Mouse (Mus musculus): ENCODE measurements around the gene Batf. TPM values are rescaled to one million over a fixed set of nuclear protein-coding genes. Genes with fewer than 3 reads are reported as not detected.

Batf gene
- polyA plus RNA-seq, 1 experiment from 2014 or later, result 5.7 TPM

DNA sequence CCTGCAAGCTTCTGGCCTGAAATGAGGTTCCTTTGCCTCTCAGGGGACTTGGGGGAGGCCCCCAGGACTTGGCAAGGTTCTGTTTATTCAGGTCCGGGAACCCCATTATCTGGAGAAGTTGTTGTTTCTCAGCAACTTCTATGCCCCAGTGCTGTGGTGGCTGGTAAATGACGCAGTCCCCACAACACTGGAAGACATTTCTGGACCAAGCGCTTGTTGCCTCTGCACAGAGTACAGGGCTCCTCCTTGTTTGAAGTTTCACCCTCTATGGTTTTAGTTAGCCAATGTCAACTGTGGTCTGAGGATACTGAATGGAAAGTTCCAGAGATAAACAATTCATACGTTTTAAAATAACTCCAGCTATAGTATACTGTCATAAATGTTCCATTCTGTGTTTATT is 20.4 kb downstream of the Batf start:
- no peaks in the 10 kb centered on the region for H3K36me3 ChIP-seq (ENCODE audit: control insufficient read depth, insufficient read depth, low read length)
- no peak overlapping the region for H3K4me3 ChIP-seq (ENCODE audit: low read length)
- WGBS, result 50% methylated on average over 4 of the region's 4 CpGs
- H3K9ac ChIP-seq (ENCODE audit: low read length), result no peak overlapping the region
- no peak overlapping the region; the same call in 1 of the 2 replicates for H3K27ac ChIP-seq (ENCODE audit: low read length)
- ATAC-seq (ENCODE audit: low read depth), result no peak
- no peaks in the 10 kb centered on the region for H3K27me3 ChIP-seq (ENCODE audit: control insufficient read depth, insufficient read depth, low read depth, low read length)
- H3K4me1 ChIP-seq (replicated peaks; ENCODE audit: control insufficient read depth, insufficient read depth, low read length), result peaks cover 22% of the 10 kb centered on the region
- H3K4me2 ChIP-seq (ENCODE audit: low read depth, low read length), result no peak overlapping the region
- H3K9me3 ChIP-seq (ENCODE audit: control insufficient read depth, low read length), result no peaks in the 10 kb centered on the region

DNA sequence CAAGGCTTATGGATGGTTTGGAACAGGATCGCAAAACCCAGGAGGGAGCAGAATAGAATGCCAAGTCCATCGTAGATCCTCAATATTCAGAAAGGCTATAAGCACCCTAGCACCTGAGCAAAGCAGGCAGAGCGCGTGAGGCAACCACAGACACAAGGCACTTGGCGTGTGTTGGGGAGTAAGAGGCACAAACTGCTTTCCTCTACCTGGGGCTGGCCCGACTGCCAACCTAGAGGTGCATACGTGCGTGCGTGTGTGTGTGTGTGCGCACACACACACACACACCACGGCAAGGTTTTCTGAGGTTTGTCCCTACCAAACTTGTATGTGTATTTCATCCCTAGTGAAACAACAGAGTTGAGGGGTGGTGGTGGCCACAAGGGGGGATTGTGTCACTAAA is 20.9 kb downstream of the Batf start:
- Histone ChIP-seq H3K4me2 (ENCODE audit: low read depth, low read length) (no peak overlapping the region), H3K27ac (ENCODE audit: low read length) (no peak overlapping the region), H3K36me3 (ENCODE audit: control insufficient read depth, insufficient read depth, low read length) (no peaks in the 10 kb centered on the region), H3K9ac (ENCODE audit: low read length) (no peak overlapping the region), H3K9me3 (ENCODE audit: control insufficient read depth, low read length) (no peaks in the 10 kb centered on the region), H3K4me3 (ENCODE audit: low read length) (no peak overlapping the region), H3K4me1 (replicated peaks; ENCODE audit: control insufficient read depth, insufficient read depth, low read length) (peaks cover 22% of the 10 kb centered on the region), H3K27me3 (ENCODE audit: control insufficient read depth, insufficient read depth, low read depth, low read length) (no peaks in the 10 kb centered on the region)
- no peak for ATAC-seq (ENCODE audit: low read depth)
- 91% methylated on average over 11 of the region's 11 CpGs for WGBS

DNA sequence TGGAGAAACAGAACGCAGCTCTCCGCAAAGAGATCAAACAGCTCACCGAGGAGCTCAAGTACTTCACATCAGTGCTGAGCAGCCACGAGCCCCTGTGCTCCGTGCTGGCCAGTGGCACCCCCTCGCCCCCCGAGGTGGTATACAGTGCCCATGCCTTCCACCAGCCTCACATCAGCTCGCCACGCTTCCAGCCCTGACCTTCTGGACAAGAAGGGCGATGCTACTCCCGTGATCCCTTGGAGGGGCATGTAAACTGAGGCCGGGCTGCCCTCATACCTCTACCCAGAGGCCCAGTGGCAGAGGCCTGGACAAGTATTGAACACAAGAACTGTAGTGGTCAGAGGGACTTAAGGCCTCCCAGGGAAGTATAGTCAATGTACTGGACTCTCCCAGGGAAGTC is 22.1 kb downstream of the Batf start:
- Histone ChIP-seq H3K27me3 (ENCODE audit: control insufficient read depth, insufficient read depth, low read depth, low read length) (no peaks in the 10 kb centered on the region), H3K4me1 (replicated peaks; ENCODE audit: control insufficient read depth, insufficient read depth, low read length) (peaks cover 22% of the 10 kb centered on the region), H3K9ac (ENCODE audit: low read length) (no peak overlapping the region), H3K27ac (ENCODE audit: low read length) (no peak overlapping the region), H3K36me3 (ENCODE audit: control insufficient read depth, insufficient read depth, low read length) (no peaks in the 10 kb centered on the region), H3K4me2 (ENCODE audit: low read depth, low read length) (no peak overlapping the region), H3K4me3 (ENCODE audit: low read length) (no peak overlapping the region), H3K9me3 (ENCODE audit: control insufficient read depth, low read length) (no peaks in the 10 kb centered on the region)
- ATAC-seq (ENCODE audit: low read depth), result no peak
- 76% methylated on average over 12 of the region's 12 CpGs for WGBS

DNA sequence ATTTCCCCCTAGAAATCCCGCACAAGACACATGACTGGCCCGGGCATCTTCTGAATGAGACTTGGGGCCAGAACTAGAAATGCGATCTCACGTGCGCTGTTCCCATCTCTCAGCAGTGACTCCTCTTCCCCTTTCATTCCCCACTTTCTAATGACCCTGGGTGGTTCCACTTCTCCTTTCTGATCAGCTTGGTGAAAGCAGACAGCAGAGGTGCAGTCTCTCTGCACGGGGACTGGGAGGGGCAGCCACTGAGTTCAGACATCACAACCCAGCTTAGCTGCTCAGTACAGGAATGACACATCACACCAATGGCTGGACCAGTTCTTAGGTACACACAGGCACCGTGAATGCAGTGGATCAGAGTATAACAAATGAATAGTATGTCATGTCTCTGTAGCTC is 24.2 kb downstream of the Batf start:
- no peaks in the 10 kb centered on the region for H3K9me3 ChIP-seq (ENCODE audit: control insufficient read depth, low read length)
- no peak for ATAC-seq (ENCODE audit: low read depth)
- no peaks in the 10 kb centered on the region for H3K36me3 ChIP-seq (ENCODE audit: control insufficient read depth, insufficient read depth, low read length)
- H3K4me2 ChIP-seq (ENCODE audit: low read depth, low read length), result no peak overlapping the region
- no peak overlapping the region for H3K4me3 ChIP-seq (ENCODE audit: low read length)
- no peaks in the 10 kb centered on the region for H3K27me3 ChIP-seq (ENCODE audit: control insufficient read depth, insufficient read depth, low read depth, low read length)
- H3K4me1 ChIP-seq (replicated peaks; ENCODE audit: control insufficient read depth, insufficient read depth, low read length), result peaks cover 12% of the 10 kb centered on the region
- H3K9ac ChIP-seq (ENCODE audit: low read length), result no peak overlapping the region
- 72% methylated on average over 7 of the region's 7 CpGs for WGBS
- no peak overlapping the region for H3K27ac ChIP-seq (ENCODE audit: low read length)

DNA sequence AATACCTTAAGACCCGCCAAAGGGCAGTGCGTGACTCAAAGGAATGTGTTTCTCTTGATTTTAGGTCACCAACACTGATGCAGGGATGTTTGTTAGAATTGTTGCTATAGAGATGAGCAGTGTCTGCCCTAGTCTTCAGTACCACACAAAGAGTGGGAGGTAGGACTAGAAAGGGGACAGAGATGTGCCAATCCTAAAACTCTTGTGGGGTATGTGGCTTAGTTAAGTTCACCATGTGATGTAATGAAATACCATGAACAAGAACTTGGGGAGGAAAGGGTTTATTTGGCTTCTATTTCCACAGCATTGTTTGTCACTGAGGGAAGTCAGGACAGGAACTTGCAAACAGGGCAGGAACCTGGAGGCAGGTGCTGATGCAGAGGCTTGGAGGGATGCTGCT is 26.1 kb downstream of the Batf start:
- WGBS, result 83% methylated on average over 2 of the region's 2 CpGs
- ATAC-seq (ENCODE audit: low read depth), result no peak
- Histone ChIP-seq H3K4me2 (ENCODE audit: low read depth, low read length) (no peak overlapping the region), H3K4me1 (replicated peaks; ENCODE audit: control insufficient read depth, insufficient read depth, low read length) (no peaks in the 10 kb centered on the region), H3K36me3 (ENCODE audit: control insufficient read depth, insufficient read depth, low read length) (no peaks in the 10 kb centered on the region), H3K27me3 (ENCODE audit: control insufficient read depth, insufficient read depth, low read depth, low read length) (no peaks in the 10 kb centered on the region), H3K9ac (ENCODE audit: low read length) (no peak overlapping the region), H3K27ac (ENCODE audit: low read length) (no peak overlapping the region), H3K9me3 (ENCODE audit: control insufficient read depth, low read length) (no peaks in the 10 kb centered on the region), H3K4me3 (ENCODE audit: low read length) (no peak overlapping the region)

DNA sequence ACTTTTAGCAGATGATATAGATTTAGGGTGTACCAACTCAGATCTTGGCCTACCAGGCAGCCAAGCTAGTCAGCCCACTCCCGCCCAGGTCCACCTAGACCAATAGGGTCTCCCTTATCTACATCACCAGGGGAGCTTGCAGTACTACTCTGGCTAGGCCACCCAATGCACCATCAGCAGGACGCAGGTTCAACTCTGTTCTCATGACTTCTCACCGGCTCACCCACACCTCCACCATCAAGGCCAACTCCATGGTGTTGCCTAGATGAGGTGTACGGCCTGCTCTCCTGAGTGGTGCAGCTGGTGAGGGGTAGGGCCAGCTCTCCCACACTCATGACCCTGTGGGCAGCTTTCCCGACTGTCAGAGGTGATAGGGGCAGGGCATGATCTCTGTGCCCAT is 27.7 kb downstream of the Batf start:
- Histone ChIP-seq H3K4me2 (ENCODE audit: low read depth, low read length) (no peak overlapping the region), H3K9ac (ENCODE audit: low read length) (no peak overlapping the region), H3K27me3 (ENCODE audit: control insufficient read depth, insufficient read depth, low read depth, low read length) (no peaks in the 10 kb centered on the region), H3K4me3 (ENCODE audit: low read length) (no peak overlapping the region), H3K9me3 (ENCODE audit: control insufficient read depth, low read length) (no peaks in the 10 kb centered on the region), H3K4me1 (replicated peaks; ENCODE audit: control insufficient read depth, insufficient read depth, low read length) (no peaks in the 10 kb centered on the region), H3K27ac (ENCODE audit: low read length) (no peak overlapping the region), H3K36me3 (ENCODE audit: control insufficient read depth, insufficient read depth, low read length) (no peaks in the 10 kb centered on the region)
- no peak for ATAC-seq (ENCODE audit: low read depth)
- WGBS, result 93% methylated on average over 5 of the region's 5 CpGs

DNA sequence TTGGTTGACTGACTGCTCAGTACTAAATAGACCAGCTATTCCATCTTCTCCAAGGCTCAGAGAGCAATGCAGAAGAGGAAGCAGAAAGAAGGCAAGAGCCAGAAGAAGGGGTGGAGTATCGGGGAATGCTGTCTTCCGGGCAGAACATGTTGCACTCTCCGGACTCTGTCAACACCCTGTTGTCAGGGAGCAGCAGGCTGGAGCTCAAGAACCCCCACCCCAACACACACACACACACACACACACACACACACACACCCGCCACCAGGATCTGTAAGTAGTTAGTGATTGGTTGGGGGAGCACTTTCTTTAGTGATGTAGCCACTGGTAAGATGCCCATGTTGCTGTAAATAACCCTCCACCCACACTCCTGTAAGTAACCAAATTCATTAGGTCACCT is 38.8 kb downstream of the Batf start:
- Histone ChIP-seq H3K36me3 (ENCODE audit: control insufficient read depth, insufficient read depth, low read length) (no peaks in the 10 kb centered on the region), H3K4me1 (replicated peaks; ENCODE audit: control insufficient read depth, insufficient read depth, low read length) (peaks cover 2% of the 10 kb centered on the region), H3K4me2 (ENCODE audit: low read depth, low read length) (no peak overlapping the region), H3K27ac (ENCODE audit: low read length) (no peak overlapping the region), H3K9ac (ENCODE audit: low read length) (no peak overlapping the region), H3K9me3 (ENCODE audit: control insufficient read depth, low read length) (no peaks in the 10 kb centered on the region), H3K27me3 (ENCODE audit: control insufficient read depth, insufficient read depth, low read depth, low read length) (no peaks in the 10 kb centered on the region; the same call in 1 of the 2 replicates), H3K4me3 (ENCODE audit: low read length) (no peak overlapping the region)
- WGBS, result 45% methylated on average over 4 of the region's 4 CpGs
- no peak for ATAC-seq (ENCODE audit: low read depth)

DNA sequence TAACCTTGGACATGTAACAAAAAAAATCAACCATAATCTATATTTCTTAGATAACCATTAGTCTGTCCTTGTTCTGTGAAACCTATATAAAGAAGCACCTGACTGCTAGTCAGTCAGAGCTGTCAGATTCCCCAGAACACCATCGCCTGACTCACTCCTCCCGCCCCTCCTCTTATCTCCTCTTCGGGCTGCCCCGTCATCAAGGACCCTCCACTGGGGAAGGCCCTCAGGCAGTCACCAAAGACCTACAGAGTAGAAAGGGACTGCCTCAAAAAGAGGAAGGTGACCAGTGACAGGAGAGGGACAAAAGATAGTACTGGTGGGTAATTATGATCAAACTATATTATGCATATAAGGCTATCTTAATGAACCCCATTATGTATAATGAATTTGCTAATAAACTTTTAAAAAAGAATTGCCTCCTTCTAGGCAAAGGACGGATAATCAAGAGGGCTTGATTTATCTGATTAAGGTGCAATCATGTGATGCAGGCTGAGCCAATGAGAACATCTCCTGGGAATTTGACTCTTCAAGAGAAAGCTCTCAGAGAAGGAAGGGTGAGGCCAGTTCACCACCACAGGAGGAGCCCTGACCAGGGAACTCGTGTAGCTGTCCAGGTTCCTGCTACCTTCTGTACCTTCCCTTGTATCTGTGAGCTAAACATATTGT is 40.4 kb downstream of the Batf start:
- Histone ChIP-seq H3K9ac (ENCODE audit: low read length) (no peak overlapping the region), H3K4me1 (replicated peaks; ENCODE audit: control insufficient read depth, insufficient read depth, low read length) (peaks cover 2% of the 10 kb centered on the region), H3K36me3 (ENCODE audit: control insufficient read depth, insufficient read depth, low read length) (no peaks in the 10 kb centered on the region), H3K27me3 (ENCODE audit: control insufficient read depth, insufficient read depth, low read depth, low read length) (no peaks in the 10 kb centered on the region), H3K9me3 (ENCODE audit: control insufficient read depth, low read length) (no peaks in the 10 kb centered on the region), H3K4me2 (ENCODE audit: low read depth, low read length) (no peak overlapping the region), H3K27ac (ENCODE audit: low read length) (no peak overlapping the region), H3K4me3 (ENCODE audit: low read length) (no peak overlapping the region)
- no peak for ATAC-seq (ENCODE audit: low read depth)
- WGBS, result 36% methylated on average over 6 of the region's 6 CpGs

DNA sequence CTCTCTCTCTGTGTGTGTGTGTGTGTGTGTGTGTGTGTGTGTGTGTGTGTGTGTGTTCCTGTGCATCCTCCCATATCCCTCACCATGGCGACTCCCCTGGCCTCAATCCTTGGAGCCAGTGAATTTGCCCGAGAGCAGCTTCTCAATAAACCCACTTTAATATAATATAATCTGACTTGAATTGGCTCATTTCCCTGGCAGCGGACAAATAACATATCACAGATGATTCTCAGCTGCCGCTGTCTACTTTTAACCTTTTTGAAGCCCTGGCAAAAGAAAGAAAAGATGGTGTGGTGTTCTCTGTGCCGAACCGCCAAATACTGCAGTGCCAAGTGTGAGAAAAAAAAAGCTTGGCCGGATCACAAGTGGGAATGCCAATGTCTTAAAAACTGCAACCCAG is 41.7 kb downstream of the Batf start:
- WGBS, result 48% methylated on average over 7 of the region's 7 CpGs
- H3K9ac ChIP-seq (ENCODE audit: low read length), result no peak overlapping the region
- no peaks in the 10 kb centered on the region for H3K36me3 ChIP-seq (ENCODE audit: control insufficient read depth, insufficient read depth, low read length)
- no peak overlapping the region for H3K4me2 ChIP-seq (ENCODE audit: low read depth, low read length)
- no peaks in the 10 kb centered on the region for H3K27me3 ChIP-seq (ENCODE audit: control insufficient read depth, insufficient read depth, low read depth, low read length)
- H3K4me3 ChIP-seq (ENCODE audit: low read length), result no peak overlapping the region
- no peak overlapping the region for H3K27ac ChIP-seq (ENCODE audit: low read length)
- peaks cover 2% of the 10 kb centered on the region for H3K4me1 ChIP-seq (replicated peaks; ENCODE audit: control insufficient read depth, insufficient read depth, low read length)
- ATAC-seq (ENCODE audit: low read depth), result peak; percentile 36; the same call in 1 of the 2 replicates
- H3K9me3 ChIP-seq (ENCODE audit: control insufficient read depth, low read length), result no peaks in the 10 kb centered on the region
